Mouse (Mus musculus) activated CD4-positive, CD25-positive, alpha-beta regulatory T cell (primary cell): Measurements from ENCODE around the gene Foxl1. TPM values are rescaled to one million over a fixed set of nuclear protein-coding genes. Genes with fewer than 3 reads are reported as not detected.

Source experiments
- polyA plus RNA-seq, 2 experiments: library from polyadenylated mRNA; unstranded; fragments of 100-300 nt; shearing (Covaris generic); gene quantifications; one replicate each; pipeline ENCODE4 v1.2.1; 2017

Gene Foxl1
- polyA plus RNA-seq = under 1 TPM in 1 of 2 experiments, not detected in 1; 0.06 TPM

GRCm38 (mm10) chr8:121127756-121128375 lies at the start of gene Foxl1:
Foxl1 (plus strand) TSS chr8:121127940.

GRCm38 (mm10) chr8:121084210-121084951 lies 43.4 kb upstream of the Foxl1 start, which contains the start of gene Foxf1:
Foxf1 (plus strand) TSS chr8:121084386.

GRCm38 (mm10) chr8:121107668-121108656 lies 19.8 kb upstream of the Foxl1 start, which contains the start of gene Mthfsd:
Mthfsd (minus strand) TSS chr8:121108392.

GRCm38 (mm10) chr8:121115948-121116347 lies 11.8 kb upstream of the Foxl1 start, which contains the start of gene Foxc2:
Foxc2 (plus strand) TSS chr8:121116171.

Other genes with a start within 250 kb of the Foxl1 start
- gene Foxf1, start 43.6 kb upstream of the Foxl1 start, polyA plus RNA-seq = not detected
- gene Mthfsd, start 19.5 kb upstream of the Foxl1 start, polyA plus RNA-seq = 10 to 100 TPM; 28.4 to 40.4 TPM
- gene Foxc2, start 11.8 kb upstream of the Foxl1 start, polyA plus RNA-seq = not detected